Mouse (Mus musculus) lung, postnatal 10 days (tissue): ENCODE data around the gene Dbt.
"Not testable (repeated sequence)": the region's sequence is repeated elsewhere in the genome, so short reads cannot be mapped to it uniquely, and the experiment has no call there.

Experiments used
- DNase-seq: peaks from one replicate; pipeline ENCODE4 v3.0.0; 2021

Gene Dbt

GRCm38 (mm10) chr3:116542532-116542931 lies 29.7 kb downstream of the Dbt start:
- no peak for DNase-seq

- no peak for DNase-seq
Observed at GRCm38 (mm10) chr3:116547430-116547829, 34.6 kb downstream of the Dbt start.

- DNase-seq, result no peak
Observed at GRCm38 (mm10) chr3:116551362-116551761, 38.5 kb downstream of the Dbt start.

- DNase-seq, result not testable (repeated sequence)
Observed at GRCm38 (mm10) chr3:116561315-116561714, 48.4 kb downstream of the Dbt start.

GRCm38 (mm10) chr3:116562408-116563094 lies 49.7 kb downstream of the Dbt start, which contains the start of gene Lrrc39:
Gene Lrrc39, plus strand, starts transcription at chr3:116562973.
- no peak for DNase-seq

- DNase-seq, result no peak
Observed at GRCm38 (mm10) chr3:116563095-116563492, 50.2 kb downstream of the Dbt start.

GRCm38 (mm10) chr3:116570628-116571027 lies 57.8 kb downstream of the Dbt start:
- no peak for DNase-seq

GRCm38 (mm10) chr3:116577286-116577685 lies 64.4 kb downstream of the Dbt start:
- DNase-seq, result no peak

GRCm38 (mm10) chr3:116582201-116582600 lies 69.3 kb downstream of the Dbt start:
- DNase-seq, result no peak

GRCm38 (mm10) chr3:116594076-116594727 lies 81.3 kb downstream of the Dbt start:
- DNase-seq, result no peak

- DNase-seq, result peak; percentile 99
Observed at GRCm38 (mm10) chr3:116594728-116595602, 82.1 kb downstream of the Dbt start, which contains the start of gene Sass6. Gene Sass6, plus strand, starts transcription at chr3:116594982.

GRCm38 (mm10) chr3:116595603-116595991 lies 82.7 kb downstream of the Dbt start:
- no peak for DNase-seq
